Mouse (Mus musculus): ENCODE measurements around the gene Kcnk16. TPM values are rescaled to one million over a fixed set of nuclear protein-coding genes. Genes with fewer than 3 reads are reported as not detected.
A peak's percentile ranks its signal among the peaks of the same experiment; 100 is the strongest.

Gene Kcnk16
- polyA plus RNA-seq, 1 experiment from 2014 or later = 4.8 TPM

GRCm38 (mm10) chr14:20221083-20221482 lies 47.9 kb downstream of the Kcnk16 start:
- Histone ChIP-seq H3K27ac (replicated peaks) (no peak overlapping the region), H3K4me2 (replicated peaks; ENCODE audit: low read depth) (no peak overlapping the region), H3K36me3 (ENCODE audit: control insufficient read depth, insufficient read depth, low read length) (no peaks in the 10 kb centered on the region), H3K4me1 (replicated peaks; ENCODE audit: control insufficient read depth, insufficient read depth) (no peaks in the 10 kb centered on the region), H3K9ac (ENCODE audit: low read length) (no peak overlapping the region), H3K4me3 (ENCODE audit: low read depth, low read length) (no peak overlapping the region), H3K27me3 (ENCODE audit: control insufficient read depth, insufficient read depth, low read length) (no peaks in the 10 kb centered on the region), H3K9me3 (ENCODE audit: control insufficient read depth, low read length) (no peaks in the 10 kb centered on the region)
- no peak for ATAC-seq (ENCODE audit: low FRiP score, low TSS enrichment)
- WGBS = 50% methylated on average over 7 of the region's 7 CpGs
- no peak for DNase-seq (ENCODE audit: low spot score)
- TF ChIP-seq EP300 (optimal IDR thresholded peaks at IDR 0.05) (no peak), CTCF (IDR thresholded peaks at IDR 0.05; ENCODE audit: low read depth) (no peak)

GRCm38 (mm10) chr14:20219849-20220248 lies 49.1 kb downstream of the Kcnk16 start:
- Histone ChIP-seq H3K4me3 (ENCODE audit: low read depth, low read length) (no peak overlapping the region), H3K27me3 (ENCODE audit: control insufficient read depth, insufficient read depth, low read length) (no peaks in the 10 kb centered on the region), H3K4me1 (replicated peaks; ENCODE audit: control insufficient read depth, insufficient read depth) (no peaks in the 10 kb centered on the region), H3K27ac (replicated peaks) (no peak overlapping the region), H3K9ac (ENCODE audit: low read length) (no peak overlapping the region), H3K36me3 (ENCODE audit: control insufficient read depth, insufficient read depth, low read length) (no peaks in the 10 kb centered on the region), H3K9me3 (ENCODE audit: control insufficient read depth, low read length) (no peaks in the 10 kb centered on the region), H3K4me2 (replicated peaks; ENCODE audit: low read depth) (no peak overlapping the region)
- no peak for DNase-seq (ENCODE audit: low spot score)
- TF ChIP-seq EP300 (optimal IDR thresholded peaks at IDR 0.05) (no peak), CTCF (IDR thresholded peaks at IDR 0.05; ENCODE audit: low read depth) (no peak)
- ATAC-seq (ENCODE audit: low FRiP score, low TSS enrichment) = no peak
- WGBS = 58% methylated on average over 1 of the region's 1 CpGs

- Histone ChIP-seq H3K27ac (replicated peaks) (no peak overlapping the region), H3K4me2 (replicated peaks; ENCODE audit: low read depth) (no peak overlapping the region), H3K9ac (ENCODE audit: low read length) (no peak overlapping the region), H3K4me3 (ENCODE audit: low read depth, low read length) (no peak overlapping the region), H3K27me3 (ENCODE audit: control insufficient read depth, insufficient read depth, low read length) (no peaks in the 10 kb centered on the region), H3K36me3 (ENCODE audit: control insufficient read depth, insufficient read depth, low read length) (no peaks in the 10 kb centered on the region), H3K4me1 (replicated peaks; ENCODE audit: control insufficient read depth, insufficient read depth) (no peaks in the 10 kb centered on the region), H3K9me3 (ENCODE audit: control insufficient read depth, low read length) (no peaks in the 10 kb centered on the region)
- ATAC-seq (ENCODE audit: low FRiP score, low TSS enrichment) = no peak
- DNase-seq (ENCODE audit: low spot score) = no peak
- WGBS = 48% methylated on average over 3 of the region's 3 CpGs
- no peak for TF ChIP-seq EP300 (optimal IDR thresholded peaks at IDR 0.05)
- no peak for TF ChIP-seq CTCF (IDR thresholded peaks at IDR 0.05; ENCODE audit: low read depth)
Measured at GRCm38 (mm10) chr14:20217299-20217864, 51.6 kb downstream of the Kcnk16 start.

DNA sequence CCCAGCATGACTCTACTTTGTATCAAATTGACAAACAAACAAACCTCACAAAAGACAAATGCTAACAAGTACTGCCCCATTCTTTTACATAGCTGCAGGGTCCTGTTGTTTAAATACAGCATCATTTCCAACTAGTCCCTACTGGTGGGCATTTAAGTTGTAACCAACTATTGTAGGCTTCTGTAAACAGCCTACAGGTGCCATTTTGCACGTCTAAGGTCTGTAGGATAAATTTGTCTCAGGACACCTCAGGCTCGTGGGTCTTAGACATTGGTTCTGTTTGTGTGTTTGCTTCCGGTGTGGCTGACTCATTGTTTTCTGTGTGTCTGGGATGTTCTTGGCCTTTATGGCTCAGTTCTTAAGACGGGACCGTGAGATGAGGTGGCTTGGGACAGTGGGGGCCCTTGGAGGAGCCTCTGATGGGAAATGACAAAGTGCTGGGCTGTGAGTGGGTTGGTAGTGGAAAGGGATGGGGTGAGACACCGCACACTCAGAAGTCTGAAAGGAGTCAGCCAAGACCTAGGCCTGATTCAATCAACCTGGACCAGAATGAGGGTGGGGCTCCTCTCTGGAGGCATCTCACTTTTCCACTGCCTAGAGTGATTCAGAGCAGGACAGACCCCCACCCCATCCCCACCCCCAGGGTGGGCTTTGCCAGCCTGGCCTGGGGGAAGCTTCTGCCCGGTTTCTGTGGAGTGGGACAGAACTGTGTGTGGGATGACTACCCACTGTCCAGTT lies 52.3 kb downstream of the Kcnk16 start:
- H3K27me3 ChIP-seq (ENCODE audit: control insufficient read depth, insufficient read depth, low read length) = no peaks in the 10 kb centered on the region
- H3K4me2 ChIP-seq (replicated peaks; ENCODE audit: low read depth) = no peak overlapping the region
- DNase-seq (ENCODE audit: low spot score) (no peak), ATAC-seq (ENCODE audit: low FRiP score, low TSS enrichment) (no peak)
- TF ChIP-seq EP300 (optimal IDR thresholded peaks at IDR 0.05) (no peak), CTCF (IDR thresholded peaks at IDR 0.05; ENCODE audit: low read depth) (no peak)
- no peak overlapping the region for H3K9ac ChIP-seq (ENCODE audit: low read length)
- no peaks in the 10 kb centered on the region for H3K4me1 ChIP-seq (replicated peaks; ENCODE audit: control insufficient read depth, insufficient read depth)
- WGBS = 80% methylated on average over 7 of the region's 7 CpGs
- no peak overlapping the region for H3K4me3 ChIP-seq (ENCODE audit: low read depth, low read length)
- H3K27ac ChIP-seq (replicated peaks) = no peak overlapping the region
- no peaks in the 10 kb centered on the region for H3K36me3 ChIP-seq (ENCODE audit: control insufficient read depth, insufficient read depth, low read length)
- no peaks in the 10 kb centered on the region for H3K9me3 ChIP-seq (ENCODE audit: control insufficient read depth, low read length)

DNA sequence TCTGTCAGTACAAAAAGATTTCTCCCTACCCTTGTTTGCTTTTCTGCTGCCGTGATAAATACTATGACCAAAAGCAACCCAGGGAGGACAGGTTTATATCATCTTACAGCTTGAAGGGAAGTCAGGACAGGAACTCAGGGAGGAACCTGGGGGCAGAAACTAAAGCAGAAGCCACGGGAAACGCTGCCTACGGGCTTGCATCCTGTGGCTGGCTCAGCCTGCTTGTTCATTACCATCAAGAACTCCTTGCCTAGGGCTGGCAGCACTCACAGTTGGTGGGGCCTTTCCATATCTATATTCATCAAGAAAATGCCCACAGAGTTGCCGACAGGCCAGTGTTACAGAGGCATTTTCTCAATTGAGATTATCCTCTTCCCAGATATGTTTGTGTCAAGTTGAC lies 53.2 kb downstream of the Kcnk16 start:
- DNase-seq (ENCODE audit: low spot score) (no peak), ATAC-seq (ENCODE audit: low FRiP score, low TSS enrichment) (no peak)
- H3K9me3 ChIP-seq (ENCODE audit: control insufficient read depth, low read length) = no peaks in the 10 kb centered on the region
- H3K4me2 ChIP-seq (replicated peaks; ENCODE audit: low read depth) = no peak overlapping the region
- no peak overlapping the region for H3K9ac ChIP-seq (ENCODE audit: low read length)
- TF ChIP-seq EP300 (optimal IDR thresholded peaks at IDR 0.05) = no peak
- TF ChIP-seq CTCF (IDR thresholded peaks at IDR 0.05; ENCODE audit: low read depth) = no peak
- H3K4me1 ChIP-seq (replicated peaks; ENCODE audit: control insufficient read depth, insufficient read depth) = no peaks in the 10 kb centered on the region
- H3K27me3 ChIP-seq (ENCODE audit: control insufficient read depth, insufficient read depth, low read length) = no peaks in the 10 kb centered on the region
- H3K27ac ChIP-seq (replicated peaks) = no peak overlapping the region
- H3K4me3 ChIP-seq (ENCODE audit: low read depth, low read length) = no peak overlapping the region
- H3K36me3 ChIP-seq (ENCODE audit: control insufficient read depth, insufficient read depth, low read length) = no peaks in the 10 kb centered on the region
- 41% methylated on average over 5 of the region's 5 CpGs for WGBS

DNA sequence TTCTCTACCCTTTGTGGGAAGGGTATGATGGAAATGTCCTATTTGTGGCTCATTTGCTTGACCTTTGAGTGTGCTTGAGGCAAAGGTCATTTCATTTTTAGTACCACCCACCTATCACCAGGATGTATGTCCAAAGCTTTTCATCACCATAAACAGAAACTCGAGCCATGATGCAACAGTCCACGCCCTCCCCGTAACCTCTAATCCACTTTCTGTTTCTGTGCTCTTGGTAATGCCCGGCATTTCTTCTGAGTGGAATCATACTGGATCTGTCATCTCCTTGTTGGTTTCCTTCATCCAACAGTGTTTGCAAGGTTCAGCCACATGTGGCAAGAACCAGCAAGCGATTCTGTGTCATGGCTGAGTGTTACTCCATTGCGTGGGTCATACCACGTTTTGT lies 54.9 kb downstream of the Kcnk16 start:
- ATAC-seq (ENCODE audit: low FRiP score, low TSS enrichment) = peak; percentile 78
- 71% methylated on average over 7 of the region's 7 CpGs for WGBS
- TF ChIP-seq EP300 (optimal IDR thresholded peaks at IDR 0.05) = no peak
- TF ChIP-seq CTCF (IDR thresholded peaks at IDR 0.05; ENCODE audit: low read depth) = no peak

More for the DNA sequence above, 54.9 kb downstream of the Kcnk16 start:
- H3K4me2 ChIP-seq (replicated peaks; ENCODE audit: low read depth) = no peak overlapping the region
- H3K9me3 ChIP-seq (ENCODE audit: control insufficient read depth, low read length) = no peaks in the 10 kb centered on the region
- H3K9ac ChIP-seq (ENCODE audit: low read length) = no peak overlapping the region
- H3K4me3 ChIP-seq (ENCODE audit: low read depth, low read length) = no peak overlapping the region
- no peaks in the 10 kb centered on the region for H3K27me3 ChIP-seq (ENCODE audit: control insufficient read depth, insufficient read depth, low read length)
- peak; percentile 65 for DNase-seq (ENCODE audit: low spot score)
- H3K36me3 ChIP-seq (ENCODE audit: control insufficient read depth, insufficient read depth, low read length) = no peaks in the 10 kb centered on the region
- no peak overlapping the region for H3K27ac ChIP-seq (replicated peaks)
- H3K4me1 ChIP-seq (replicated peaks; ENCODE audit: control insufficient read depth, insufficient read depth) = no peaks in the 10 kb centered on the region
